Mouse (Mus musculus) cerebellum, postnatal 14 days (tissue): ENCODE data around the gene Mrm3.
A peak's percentile ranks its signal among the peaks of the same experiment; 100 is the strongest.

Experiments
- DNase-seq, 2 experiments: peaks; one replicate each; pipeline ENCODE4 v3.0.0; 2021; ENCODE audit warnings: mixed read lengths in 2 of 2

Mrm3 gene

DNA sequence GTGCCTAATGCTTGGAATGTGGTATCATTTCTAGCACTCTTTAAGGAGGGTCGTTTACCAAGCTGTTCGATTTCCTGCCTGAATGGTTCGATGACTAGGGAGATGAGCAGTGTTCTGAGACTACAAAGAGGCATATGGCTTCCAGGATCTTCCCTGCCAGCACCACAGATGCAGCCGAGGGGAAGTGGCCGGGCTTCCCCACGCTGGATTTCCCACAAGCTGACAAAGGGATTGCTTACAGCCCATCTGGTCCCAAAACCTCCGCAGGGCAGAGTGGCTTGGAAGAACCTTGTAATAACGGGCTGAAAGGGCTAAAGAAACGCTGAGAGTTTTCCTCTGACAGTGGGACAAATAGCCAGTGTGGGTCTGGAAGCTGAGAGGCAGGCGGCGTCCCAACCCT is 46.9 kb downstream of the Mrm3 start:
- DNase-seq, result peak; percentile 87 to 91

DNA sequence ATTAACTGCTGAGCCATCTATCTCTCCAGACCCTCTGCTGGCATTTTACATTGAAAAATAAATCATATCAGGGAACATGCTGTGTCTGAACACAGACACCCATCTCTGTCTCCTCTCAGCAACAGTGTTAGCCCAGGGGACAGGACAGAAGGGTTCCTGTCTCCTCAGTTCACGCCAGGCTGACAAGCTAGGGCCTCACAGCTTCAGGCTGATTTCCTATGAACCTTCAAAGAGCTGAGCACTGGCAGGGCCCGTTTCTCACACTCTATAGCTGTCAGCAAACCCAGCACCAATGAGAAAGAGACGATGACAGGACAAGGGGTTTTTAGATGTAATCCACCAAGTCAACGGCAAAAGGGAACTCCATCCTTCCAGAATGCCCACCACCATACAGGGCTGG is 48.4 kb downstream of the Mrm3 start:
- DNase-seq, result no peak

DNA sequence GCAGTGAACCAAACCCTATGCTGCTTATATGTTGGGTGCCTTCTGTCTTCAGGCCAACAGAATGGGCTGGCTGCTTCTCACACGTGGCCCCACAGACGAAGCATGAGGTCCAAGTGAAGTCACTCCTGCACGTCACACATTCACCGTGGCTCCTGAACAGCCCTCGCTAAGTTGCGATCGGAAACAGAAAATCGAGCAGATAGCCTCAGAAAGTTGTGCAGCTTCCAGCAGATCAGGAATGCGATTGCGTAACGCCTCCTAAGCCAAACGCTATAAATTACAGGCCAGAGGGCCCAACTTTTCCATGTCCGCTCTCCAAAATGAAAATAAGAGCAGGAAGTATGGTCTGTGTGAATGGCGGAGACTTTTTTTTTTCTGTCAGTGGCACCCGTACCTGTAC is 48.9 kb downstream of the Mrm3 start:
- DNase-seq, result no peak

DNA sequence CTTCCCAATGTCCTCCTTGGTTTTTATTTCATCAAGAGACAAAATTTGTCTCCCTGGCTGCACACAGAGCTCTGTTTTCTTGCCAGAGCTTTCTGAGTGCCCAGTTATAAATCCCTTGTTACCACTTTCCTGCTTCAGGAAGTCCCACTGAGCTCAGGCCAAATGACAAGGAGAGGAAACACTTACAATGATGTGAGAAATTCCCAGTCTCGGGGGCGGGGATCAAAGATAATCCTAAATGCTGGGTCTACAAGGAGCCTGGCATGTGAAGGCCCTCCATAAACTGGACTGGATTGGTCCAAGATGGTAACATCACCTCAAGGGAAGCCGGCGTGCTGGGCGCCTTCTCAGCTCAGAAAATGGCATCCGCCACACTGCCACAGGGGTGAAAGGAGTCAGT is 49.3 kb downstream of the Mrm3 start:
- peak in 1 of 2 experiments; percentile 45 for DNase-seq

DNA sequence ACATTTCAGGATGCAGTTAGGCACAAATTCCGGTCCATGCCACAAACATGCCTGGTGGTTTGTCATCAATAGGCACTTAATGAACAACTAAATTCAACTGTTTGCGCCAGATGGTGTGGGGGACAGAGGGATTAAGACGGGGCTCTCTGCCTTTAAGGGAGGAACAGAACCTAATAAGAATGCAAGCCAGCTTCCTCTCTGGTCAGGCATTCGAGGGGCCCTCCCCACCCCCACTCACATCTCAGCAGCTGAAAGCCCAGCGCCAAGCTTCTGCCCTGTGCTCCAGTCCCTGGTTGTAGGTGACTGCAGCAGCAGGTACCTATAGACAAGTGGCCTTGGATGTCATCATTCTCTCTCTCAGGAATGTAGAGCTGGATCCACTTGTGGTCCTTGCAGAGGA is 50.6 kb downstream of the Mrm3 start:
- DNase-seq, result no peak

DNA sequence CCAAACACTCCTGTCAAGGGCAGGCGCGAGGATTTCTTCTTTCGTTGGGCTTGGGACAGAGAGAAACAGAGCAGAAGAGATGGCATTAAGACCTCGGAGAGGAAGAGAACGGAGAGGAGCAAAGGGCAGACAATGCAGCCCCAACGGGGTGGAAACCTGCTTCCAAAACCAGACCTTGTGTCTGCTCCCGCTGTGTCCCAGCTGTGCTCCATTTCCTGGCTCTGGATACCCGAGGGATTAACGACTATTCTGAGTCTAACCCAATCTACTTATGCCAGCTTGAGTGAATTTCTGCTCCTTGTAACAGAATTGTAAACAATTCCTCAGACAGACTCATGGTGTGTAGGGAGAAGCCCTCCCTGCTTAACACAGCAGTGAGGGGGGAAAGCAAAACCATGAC is 51.3 kb downstream of the Mrm3 start:
- no peak for DNase-seq

DNA sequence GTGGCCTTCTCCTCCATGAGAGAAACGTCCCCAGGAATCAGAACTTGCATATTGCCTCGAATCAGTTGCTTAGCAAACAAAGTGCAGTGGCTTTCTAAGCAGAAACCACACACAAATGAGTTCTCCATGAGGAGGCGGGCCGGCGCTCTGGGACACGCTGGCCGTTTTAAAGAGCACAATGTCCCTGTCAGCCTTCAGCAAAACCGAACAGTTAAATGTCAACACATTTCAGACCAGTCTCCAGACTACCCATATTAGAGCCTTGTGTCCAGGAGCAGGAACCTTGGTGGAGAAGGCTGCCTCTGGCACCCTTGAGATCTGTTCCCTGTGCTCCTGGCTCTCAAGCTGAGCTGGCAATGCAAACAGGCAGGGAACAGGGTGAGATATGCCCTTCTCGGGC is 53.7 kb downstream of the Mrm3 start:
- DNase-seq, result no peak

DNA sequence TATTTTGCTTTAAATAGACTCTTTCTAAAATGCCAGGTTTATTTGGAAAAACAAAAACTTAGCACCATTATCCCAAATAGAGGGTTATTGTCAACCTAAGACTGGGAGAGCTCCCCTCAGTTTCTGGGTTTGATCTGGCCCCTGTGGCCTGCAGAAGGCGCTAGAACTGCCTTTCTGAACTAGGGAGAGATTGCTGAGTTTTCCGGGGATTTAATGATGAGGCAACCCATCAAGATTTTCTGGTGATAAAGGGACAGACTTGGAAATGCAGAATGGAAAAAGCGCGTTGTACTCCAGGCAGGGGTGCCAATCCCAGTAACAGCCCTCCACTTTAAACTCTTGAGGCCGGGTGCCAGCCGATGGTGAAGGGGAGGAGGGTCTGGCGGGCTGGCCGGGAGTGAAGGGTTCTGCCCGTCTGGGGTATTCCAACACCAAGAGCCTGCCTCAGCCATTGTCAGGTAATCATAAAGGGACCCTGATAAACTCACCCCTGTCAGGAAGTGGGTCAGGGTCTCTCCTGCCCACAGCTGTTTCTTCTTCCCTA is 55.0 kb downstream of the Mrm3 start:
- no peak for DNase-seq
